Mouse (Mus musculus) CD4-positive, CD25-positive, alpha-beta regulatory T cell, adult 4 months (primary cell): ENCODE measurements around the gene Sorcs2. TPM values are rescaled to one million over a fixed set of nuclear protein-coding genes. Genes with fewer than 3 reads are reported as not detected.

ENCODE experiments used
- ATAC-seq: one replicate; pipeline ENCODE4 v1.8.0; 2017
- polyA plus RNA-seq, 2 experiments: library from polyadenylated mRNA; unstranded; fragments of 100-300 nt; shearing (Covaris generic); gene quantifications; one replicate each; pipeline ENCODE4 v1.2.1; 2017

Sorcs2 gene
- polyA plus RNA-seq, 2 experiments from 2014 or later: 4.5 to 4.7 TPM

- no peak for ATAC-seq
Measured at GRCm38 (mm10) chr5:36223787-36224186, 174.2 kb downstream of the Sorcs2 start.

GRCm38 (mm10) chr5:36220626-36221025, 177.3 kb downstream of the Sorcs2 start:
- ATAC-seq: no peak

GRCm38 (mm10) chr5:36220105-36220504, 177.8 kb downstream of the Sorcs2 start:
- ATAC-seq: no peak

GRCm38 (mm10) chr5:36213310-36213709, 184.6 kb downstream of the Sorcs2 start:
- ATAC-seq: no peak

GRCm38 (mm10) chr5:36208803-36209202, 189.1 kb downstream of the Sorcs2 start:
- no peak for ATAC-seq

GRCm38 (mm10) chr5:36205397-36205796, 192.5 kb downstream of the Sorcs2 start:
- no peak for ATAC-seq

GRCm38 (mm10) chr5:36203916-36204315, 194.0 kb downstream of the Sorcs2 start, which contains the start of gene Psapl1:
Psapl1 (plus strand) TSS chr5:36204021.
- no peak for ATAC-seq

GRCm38 (mm10) chr5:36203421-36203820, 194.5 kb downstream of the Sorcs2 start:
- no peak for ATAC-seq

- no peak for ATAC-seq
Measured at GRCm38 (mm10) chr5:36202781-36203180, 195.2 kb downstream of the Sorcs2 start.

GRCm38 (mm10) chr5:36199519-36199918, 198.4 kb downstream of the Sorcs2 start:
- ATAC-seq: no peak

- ATAC-seq: no peak
Measured at GRCm38 (mm10) chr5:36195436-36195835, 202.5 kb downstream of the Sorcs2 start.

GRCm38 (mm10) chr5:36194631-36195030, 203.3 kb downstream of the Sorcs2 start:
- ATAC-seq: no peak

GRCm38 (mm10) chr5:36192677-36193076, 205.3 kb downstream of the Sorcs2 start:
- no peak for ATAC-seq

- no peak for ATAC-seq
Measured at GRCm38 (mm10) chr5:36191876-36192275, 206.1 kb downstream of the Sorcs2 start.

GRCm38 (mm10) chr5:36191285-36191684, 206.7 kb downstream of the Sorcs2 start:
- ATAC-seq: no peak

GRCm38 (mm10) chr5:36188310-36188709, 209.6 kb downstream of the Sorcs2 start:
- no peak for ATAC-seq

- no peak for ATAC-seq
Measured at GRCm38 (mm10) chr5:36186294-36187053, 211.5 kb downstream of the Sorcs2 start.

GRCm38 (mm10) chr5:36182326-36182725, 215.6 kb downstream of the Sorcs2 start:
- ATAC-seq: no peak

GRCm38 (mm10) chr5:36179708-36180107, 218.2 kb downstream of the Sorcs2 start:
- ATAC-seq: no peak

- no peak for ATAC-seq
Measured at GRCm38 (mm10) chr5:36178785-36179184, 219.2 kb downstream of the Sorcs2 start.

- no peak for ATAC-seq
Measured at GRCm38 (mm10) chr5:36178215-36178614, 219.7 kb downstream of the Sorcs2 start.

- no peak for ATAC-seq
Measured at GRCm38 (mm10) chr5:36176873-36177272, 221.1 kb downstream of the Sorcs2 start.

- ATAC-seq: no peak
Measured at GRCm38 (mm10) chr5:36176409-36176808, 221.5 kb downstream of the Sorcs2 start.

GRCm38 (mm10) chr5:36174569-36175115, 223.3 kb downstream of the Sorcs2 start:
- no peak for ATAC-seq
